Mouse (Mus musculus): ENCODE measurements at regions not wholly inside any gene's neighbourhood (a gene's known extent, or its start where the extent isn't known, plus 50 kb on each side); places are given as distances from the start of the nearest gene placed in this dataset.
A peak's percentile ranks its signal among the peaks of the same experiment; 100 is the strongest.

- no peak for DNase-seq (ENCODE audit: low read depth)
- no peak for TF ChIP-seq CTCF (IDR thresholded peaks at IDR 0.05; ENCODE audit: borderline replicate concordance, extremely low read depth, insufficient read depth, insufficient read length)
- TF ChIP-seq POLR2A (IDR thresholded peaks at IDR 0.05; ENCODE audit: borderline replicate concordance, extremely low read depth, insufficient read depth, insufficient read length, poor library complexity, severe bottlenecking): no peak
These were observed 57.3 kb downstream of the Bhlhe40 start for GRCm38 (mm10) chr6:108717681-108718080.

GRCm38 (mm10) chr6:108718887-108719286 lies 58.5 kb downstream of the Bhlhe40 start:
- no peak for DNase-seq (ENCODE audit: low read depth)
- TF ChIP-seq POLR2A (IDR thresholded peaks at IDR 0.05; ENCODE audit: borderline replicate concordance, extremely low read depth, insufficient read depth, insufficient read length, poor library complexity, severe bottlenecking) (no peak), CTCF (IDR thresholded peaks at IDR 0.05; ENCODE audit: borderline replicate concordance, extremely low read depth, insufficient read depth, insufficient read length) (no peak)

- TF ChIP-seq POLR2A (IDR thresholded peaks at IDR 0.05; ENCODE audit: borderline replicate concordance, extremely low read depth, insufficient read depth, insufficient read length, poor library complexity, severe bottlenecking) (no peak), CTCF (IDR thresholded peaks at IDR 0.05; ENCODE audit: borderline replicate concordance, extremely low read depth, insufficient read depth, insufficient read length) (no peak)
These were observed 59.5 kb downstream of the Bhlhe40 start for GRCm38 (mm10) chr6:108719977-108720376.

GRCm38 (mm10) chr6:108720978-108721377 lies 60.5 kb downstream of the Bhlhe40 start:
- TF ChIP-seq CTCF (IDR thresholded peaks at IDR 0.05; ENCODE audit: borderline replicate concordance, extremely low read depth, insufficient read depth, insufficient read length) (no peak), POLR2A (IDR thresholded peaks at IDR 0.05; ENCODE audit: borderline replicate concordance, extremely low read depth, insufficient read depth, insufficient read length, poor library complexity, severe bottlenecking) (no peak)
- no peak for DNase-seq (ENCODE audit: low read depth)

More at GRCm38 (mm10) chr6:108719977-108720376, 59.5 kb downstream of the Bhlhe40 start:
- no peak for DNase-seq (ENCODE audit: low read depth)

- DNase-seq (ENCODE audit: low read depth): peak; percentile 14
- no peak for TF ChIP-seq POLR2A (IDR thresholded peaks at IDR 0.05; ENCODE audit: borderline replicate concordance, extremely low read depth, insufficient read depth, insufficient read length, poor library complexity, severe bottlenecking)
- no peak for TF ChIP-seq CTCF (IDR thresholded peaks at IDR 0.05; ENCODE audit: borderline replicate concordance, extremely low read depth, insufficient read depth, insufficient read length)
These were observed 61.1 kb downstream of the Bhlhe40 start for GRCm38 (mm10) chr6:108721557-108721956.

GRCm38 (mm10) chr6:108723236-108723635 lies 59.7 kb upstream of the Arl8b start:
- TF ChIP-seq CTCF (IDR thresholded peaks at IDR 0.05; ENCODE audit: borderline replicate concordance, extremely low read depth, insufficient read depth, insufficient read length) (no peak), POLR2A (IDR thresholded peaks at IDR 0.05; ENCODE audit: borderline replicate concordance, extremely low read depth, insufficient read depth, insufficient read length, poor library complexity, severe bottlenecking) (no peak)
- no peak for DNase-seq (ENCODE audit: low read depth)

GRCm38 (mm10) chr6:108723751-108724150 lies 59.1 kb upstream of the Arl8b start:
- no peak for DNase-seq (ENCODE audit: low read depth)
- TF ChIP-seq POLR2A (IDR thresholded peaks at IDR 0.05; ENCODE audit: borderline replicate concordance, extremely low read depth, insufficient read depth, insufficient read length, poor library complexity, severe bottlenecking): no peak
- no peak for TF ChIP-seq CTCF (IDR thresholded peaks at IDR 0.05; ENCODE audit: borderline replicate concordance, extremely low read depth, insufficient read depth, insufficient read length)

- no peak for DNase-seq (ENCODE audit: low read depth)
- TF ChIP-seq POLR2A (IDR thresholded peaks at IDR 0.05; ENCODE audit: borderline replicate concordance, extremely low read depth, insufficient read depth, insufficient read length, poor library complexity, severe bottlenecking) (no peak), CTCF (IDR thresholded peaks at IDR 0.05; ENCODE audit: borderline replicate concordance, extremely low read depth, insufficient read depth, insufficient read length) (peak; percentile 2; the same call in 1 of the 2 replicates)
These were observed 51.7 kb upstream of the Arl8b start for GRCm38 (mm10) chr6:108731107-108731630.

All from brain, embryonic 14.5 days (tissue).